Mouse (Mus musculus) CD4-positive helper T cell, adult 2 months (primary cell): Measurements from ENCODE around the gene Riiad1.

ENCODE experiments used
- DNase-seq: peaks from one replicate; pipeline ENCODE4 v3.0.0-alpha.2; 2012; ENCODE audit warnings: low read depth, missing footprints, low spot score

Riiad1 gene

DNA sequence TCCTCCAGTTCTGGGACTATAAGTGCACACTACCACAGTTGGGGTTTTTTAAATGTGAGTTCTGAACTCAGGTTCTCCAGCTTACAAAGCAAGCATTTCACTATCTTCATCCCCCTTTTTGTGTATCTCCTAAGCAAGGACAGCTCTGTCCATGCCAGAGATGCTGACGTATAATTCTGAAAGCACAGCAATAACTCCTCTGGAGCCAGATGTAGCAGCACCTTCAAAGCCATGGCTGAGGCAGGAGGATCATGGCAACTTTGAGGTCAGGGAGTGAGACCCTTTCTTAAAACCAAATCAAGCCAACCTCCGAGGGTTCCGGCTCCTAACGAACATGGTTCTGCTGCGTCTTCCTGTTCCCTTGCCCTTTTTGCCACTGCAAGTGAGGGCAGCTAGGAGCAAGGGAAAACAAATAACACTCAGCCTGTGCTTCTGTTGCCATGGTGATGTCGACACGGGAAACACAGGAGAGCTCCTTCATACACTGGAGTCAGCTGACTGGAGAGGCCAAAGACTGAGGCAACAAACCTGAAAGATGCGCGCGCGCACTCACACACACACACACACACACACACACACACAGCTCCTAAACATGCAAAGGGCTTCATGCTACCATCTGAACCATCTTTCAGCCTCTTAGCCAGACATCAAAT, 16.1 kb downstream of the Riiad1 start:
- DNase-seq, result no peak

DNA sequence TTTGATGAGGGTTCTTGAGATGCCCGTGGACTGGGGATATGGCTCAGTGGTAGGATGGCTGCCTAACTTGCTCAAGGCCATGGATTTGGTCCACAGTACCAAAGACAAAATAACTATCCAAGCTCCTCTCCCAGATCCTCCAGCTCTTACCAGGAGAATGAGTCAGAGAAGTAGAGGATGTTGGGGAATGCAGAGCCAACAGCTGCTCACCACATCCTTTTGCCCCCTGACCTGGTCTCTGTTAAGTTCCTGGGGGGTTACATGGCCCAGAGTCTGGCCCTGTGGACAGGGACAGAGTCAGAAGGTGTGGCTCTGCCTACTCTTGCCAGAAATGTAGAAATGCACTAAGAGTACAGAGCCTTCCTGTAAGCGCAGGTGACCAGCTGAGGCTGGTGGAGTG, 20.3 kb downstream of the Riiad1 start:
- DNase-seq, result no peak

DNA sequence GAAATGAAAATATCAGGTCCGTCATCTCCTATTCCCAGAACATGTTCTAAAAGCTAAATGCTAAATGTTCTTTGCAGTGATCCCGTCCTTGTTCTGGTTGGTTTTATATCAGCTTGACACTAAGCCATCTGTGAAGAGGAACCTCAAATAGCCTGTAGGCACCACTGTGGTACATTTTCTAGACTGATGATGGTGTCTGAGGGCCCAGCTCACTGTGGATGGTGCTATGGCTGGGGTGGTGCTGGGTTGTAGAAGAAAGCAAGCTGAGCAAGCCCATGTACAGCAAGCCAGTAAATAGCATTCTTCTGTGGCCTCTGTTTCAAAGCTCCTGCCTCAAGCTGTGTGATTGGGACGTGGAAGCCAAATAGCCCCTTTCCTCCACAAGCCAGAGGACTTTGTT, 23.1 kb downstream of the Riiad1 start:
- no peak for DNase-seq

DNA sequence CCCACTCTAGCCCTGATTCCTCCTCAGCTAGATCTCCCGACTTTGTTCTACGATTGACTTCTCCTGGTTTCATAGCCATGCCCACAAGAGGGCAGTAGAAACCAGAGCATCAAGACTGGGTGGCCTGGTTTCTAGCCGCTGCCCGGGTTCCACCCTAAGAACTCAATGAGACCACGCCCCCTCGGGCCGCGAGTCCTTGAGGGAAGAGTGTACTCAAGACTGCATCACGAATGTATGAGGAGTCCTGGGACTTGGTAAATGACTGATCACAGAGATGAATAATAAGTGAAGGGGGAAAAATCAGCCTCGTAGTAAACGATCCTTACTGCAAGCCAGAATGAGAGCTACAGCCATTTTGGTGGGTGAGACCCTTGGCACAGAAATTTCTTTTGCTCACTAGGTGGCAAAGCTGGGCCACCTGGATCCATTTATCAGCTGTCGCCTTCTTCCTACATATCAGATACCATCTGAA, 23.6 kb downstream of the Riiad1 start:
- DNase-seq, result peak; percentile 77

DNA sequence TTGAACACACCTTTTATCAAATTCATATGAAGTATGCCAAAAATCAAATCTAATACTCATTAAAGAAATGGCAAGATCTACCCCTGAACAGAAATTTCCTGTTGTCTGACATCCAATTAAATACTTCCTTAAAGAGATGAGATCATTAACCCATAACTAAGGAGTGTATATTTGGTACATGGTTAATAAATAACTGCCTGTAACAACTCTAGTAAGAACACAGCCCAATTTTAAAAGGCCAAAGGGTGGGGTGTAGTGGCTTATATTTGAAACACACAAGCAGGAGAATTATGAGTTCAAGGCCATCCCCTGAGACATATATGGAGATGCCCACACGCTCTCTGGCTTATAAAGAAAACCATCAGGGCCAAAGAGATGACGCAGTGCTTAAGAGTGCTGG, 30.8 kb downstream of the Riiad1 start:
- DNase-seq, result no peak

DNA sequence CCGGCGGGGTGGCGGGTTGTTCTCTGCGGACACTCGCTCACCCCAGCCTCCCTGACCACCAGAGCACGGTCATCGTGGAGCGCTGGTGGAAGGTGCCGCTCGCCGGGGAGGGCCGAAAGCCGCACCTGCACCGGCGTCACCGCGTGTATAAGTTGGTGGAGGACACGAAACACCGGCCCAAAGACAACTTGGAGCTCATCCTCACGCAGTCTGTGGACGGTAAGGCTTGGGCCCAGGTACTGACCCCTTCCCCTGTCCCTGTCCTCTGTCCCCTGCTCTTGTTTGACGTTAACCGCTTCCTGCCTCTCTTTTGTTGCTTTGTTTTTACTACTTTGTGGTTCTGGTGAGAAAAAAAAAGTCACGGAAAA, 36.6 kb downstream of the Riiad1 start, which contains the start of gene Oaz3:
Gene Oaz3 (minus strand): TSS at position 319 of the 368 bp plus-strand sequence.
- peak; percentile 70 for DNase-seq

DNA sequence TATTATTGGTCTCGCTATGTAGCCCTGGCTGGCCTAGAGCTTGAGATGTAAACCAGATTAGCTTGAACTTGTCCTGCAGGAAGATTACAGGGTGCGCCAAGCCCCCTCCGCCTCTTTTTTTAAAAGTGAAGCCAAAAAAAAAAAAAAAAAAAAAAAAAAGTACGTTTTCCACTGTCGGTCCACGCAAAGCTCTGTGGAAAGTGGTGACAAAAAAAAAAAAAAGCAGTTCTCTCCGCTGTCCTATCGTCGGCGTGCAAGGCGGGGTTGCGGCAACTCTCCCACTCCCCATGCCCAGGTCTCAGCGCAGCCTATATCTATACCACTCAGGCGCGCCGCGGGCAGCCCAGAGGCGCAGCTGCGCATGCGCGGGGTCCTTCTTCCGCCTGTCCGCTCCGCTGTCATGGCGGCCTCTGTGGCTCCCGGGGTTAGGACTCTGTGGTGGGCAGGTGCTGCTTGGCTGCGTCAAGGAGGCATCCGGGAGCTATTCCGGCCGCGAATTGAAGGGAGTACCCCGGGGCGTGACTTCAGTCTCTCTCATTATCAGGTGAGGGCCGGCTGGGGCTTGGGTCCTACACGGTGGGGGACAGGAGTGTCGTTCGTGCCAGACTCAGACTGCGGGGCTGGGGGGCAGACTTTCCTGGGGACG, 37.1 kb downstream of the Riiad1 start, which contains the start of gene Mrpl9:
Gene Mrpl9 (plus strand): TSS at position 368 of the 646 bp plus-strand sequence.
- peak; percentile 96 for DNase-seq

DNA sequence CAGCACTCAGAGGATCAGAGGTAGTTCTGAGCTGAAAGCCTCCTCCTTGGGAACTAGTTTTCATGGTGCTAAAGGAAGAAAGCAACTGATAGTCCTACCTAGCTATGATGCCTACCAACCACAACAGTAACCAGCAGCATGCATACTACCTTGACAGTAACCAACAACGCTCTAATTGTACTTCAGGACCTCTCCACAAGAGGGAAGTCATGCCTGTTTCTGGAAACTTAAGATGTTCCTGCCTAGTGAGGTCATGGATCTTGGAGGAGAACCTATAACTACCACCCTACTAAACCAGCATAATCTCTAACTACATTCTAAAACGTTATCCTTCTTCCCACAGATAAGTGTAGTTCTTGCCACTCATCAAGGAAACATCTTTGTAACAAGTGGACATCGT, 39.0 kb downstream of the Riiad1 start:
- DNase-seq, result peak; percentile 36

DNA sequence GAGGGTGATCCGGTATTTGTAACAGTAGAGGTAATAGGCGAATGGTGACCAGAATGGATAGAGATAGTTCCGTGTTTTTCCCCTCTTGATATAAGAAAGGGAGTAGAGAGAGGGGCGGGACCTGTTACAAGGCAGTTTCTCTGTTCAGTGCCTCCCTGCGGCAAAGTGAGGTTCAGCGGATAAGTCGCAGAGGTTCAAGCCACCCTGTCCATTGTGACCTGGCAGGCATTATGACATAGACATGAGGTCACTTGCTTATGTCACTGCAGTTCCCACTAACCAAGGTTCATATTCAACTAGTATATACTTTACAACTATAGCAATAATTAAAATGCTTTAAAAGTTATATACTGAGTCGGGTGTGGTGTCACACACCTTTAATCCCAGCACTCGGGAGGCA, 43.7 kb downstream of the Riiad1 start:
- DNase-seq, result no peak

DNA sequence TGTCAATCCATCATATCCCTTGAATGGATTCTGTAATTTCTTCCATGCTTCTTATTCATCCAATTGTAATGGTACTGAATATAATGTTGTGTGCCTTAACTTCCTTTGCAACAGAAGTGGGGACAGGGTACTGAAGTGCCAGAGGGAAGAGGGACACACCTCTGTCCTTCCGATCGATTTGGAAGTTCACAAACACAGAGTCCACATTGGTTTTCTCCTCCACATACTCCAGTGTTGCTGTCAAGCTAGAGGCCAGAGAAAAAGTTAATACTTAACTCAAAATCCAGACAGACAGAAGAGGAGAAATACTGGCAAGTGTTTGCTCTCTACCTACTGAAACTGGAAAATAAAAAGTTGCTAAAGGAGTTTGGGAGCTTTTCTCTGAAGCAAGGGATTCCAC, 45.8 kb downstream of the Riiad1 start:
- DNase-seq, result no peak

DNA sequence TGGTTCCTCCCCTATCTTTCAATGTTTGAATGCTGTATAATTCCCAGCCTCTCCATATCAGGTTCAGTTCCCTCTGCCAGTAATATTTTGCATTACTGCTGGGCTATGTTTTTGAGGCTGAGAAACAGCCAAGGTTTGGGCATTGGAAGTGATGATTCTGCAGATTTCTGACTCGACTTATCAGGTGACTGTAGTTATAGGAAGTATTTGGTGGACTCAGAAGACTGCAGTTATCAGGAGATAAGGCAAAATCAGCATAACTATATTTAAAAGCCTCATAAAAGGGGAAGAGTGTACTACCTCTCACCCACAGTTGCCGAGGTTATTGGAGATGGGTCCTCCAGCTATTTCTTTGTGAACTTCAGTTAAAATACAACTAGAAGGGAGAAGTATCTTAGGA, 49.2 kb downstream of the Riiad1 start:
- no peak for DNase-seq
